Mouse (Mus musculus) thymus, adult 2 months (tissue): ENCODE data around the gene Zc3h10.

Experiments used
- CTCF ChIP-seq: fragments of 200-500 bp; IDR thresholded peaks from 2 replicates; pipeline ENCODE4 v1.5.1; 2012; ENCODE audit warnings: mild to moderate bottlenecking, control low read depth, low read length, moderate library complexity, borderline replicate concordance; ENCODE audit not compliant: control insufficient read depth, poor library complexity, insufficient read depth; ENCODE audit errors: extremely low read depth
- POLR2A ChIP-seq: fragments of 200-500 bp; IDR thresholded peaks from 2 replicates; pipeline ENCODE4 v1.6.1; 2012; ENCODE audit warnings: mild to moderate bottlenecking, low read length, control low read depth, moderate library complexity; ENCODE audit not compliant: control insufficient read depth, poor library complexity, insufficient read depth; ENCODE audit errors: extremely low read depth

GRCm38 (mm10) chr10:128497134-128497737, 50.3 kb downstream of the Zc3h10 start:
- TF ChIP-seq CTCF (no peak), POLR2A (no peak)
